Mouse (Mus musculus) WW6 (cell line): Measurements from ENCODE around the gene Heatr1.
"Not testable (repeated sequence)": the region's sequence is repeated elsewhere in the genome, so short reads cannot be mapped to it uniquely, and the experiment has no call there.

ENCODE experiments used
- DNase-seq: peaks from one replicate; pipeline ENCODE4 v3.0.0-alpha.2; 2013; ENCODE audit warnings: low read depth, low spot score

The Heatr1 gene

DNA sequence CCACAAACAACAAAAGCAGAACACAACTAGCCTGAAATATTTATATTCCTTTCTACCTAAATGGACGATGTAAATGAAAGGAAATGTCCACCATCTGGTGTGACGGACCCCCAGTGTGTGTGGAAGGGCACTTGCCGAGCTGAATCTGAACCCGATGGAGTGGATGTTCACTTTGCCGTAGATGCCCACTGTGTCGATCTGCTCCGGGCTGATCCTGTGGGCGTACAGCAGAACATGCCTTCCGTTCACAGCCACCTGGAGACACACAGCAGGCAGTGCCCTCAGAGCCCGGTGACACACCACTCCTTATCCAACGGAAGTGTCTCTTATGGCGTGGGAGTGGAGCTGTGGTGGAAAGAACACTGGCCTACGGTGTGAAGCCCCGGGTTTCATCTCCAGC lies 58.3 kb downstream of the Heatr1 start:
- DNase-seq: no peak

DNA sequence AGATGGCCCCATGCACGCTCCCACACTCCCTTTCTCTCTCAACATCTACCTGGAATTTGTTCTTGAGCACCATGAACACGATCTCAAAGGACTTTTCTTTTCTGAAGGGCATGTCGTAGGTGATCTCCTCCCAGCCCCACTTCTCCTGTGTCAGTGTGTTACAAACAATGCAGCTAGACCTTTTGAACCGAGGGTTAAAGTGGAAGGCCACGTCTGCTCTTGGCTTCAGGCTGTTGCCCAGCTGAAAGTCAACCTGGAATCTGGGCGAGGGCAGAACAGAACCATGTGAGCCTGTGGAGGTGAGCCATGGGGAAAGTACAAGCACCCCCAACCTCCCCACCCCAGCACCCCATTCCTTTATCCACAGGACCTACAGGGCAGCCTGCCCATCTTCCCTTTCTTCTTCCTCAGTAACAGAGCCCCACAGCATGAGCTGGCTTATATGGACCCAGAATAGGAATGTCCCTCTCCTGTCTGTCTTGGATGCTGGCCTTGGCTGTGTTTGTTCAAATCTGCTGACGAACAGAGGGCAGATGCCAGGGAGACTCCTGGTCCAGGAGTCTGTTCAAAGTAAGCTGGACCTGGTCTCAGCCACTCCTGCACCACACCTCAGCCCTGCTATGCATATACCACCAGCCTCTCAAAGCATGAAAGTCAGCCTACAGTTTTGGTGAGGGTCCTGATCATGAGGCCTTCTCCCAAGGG lies 60.0 kb downstream of the Heatr1 start:
- DNase-seq: no peak

DNA sequence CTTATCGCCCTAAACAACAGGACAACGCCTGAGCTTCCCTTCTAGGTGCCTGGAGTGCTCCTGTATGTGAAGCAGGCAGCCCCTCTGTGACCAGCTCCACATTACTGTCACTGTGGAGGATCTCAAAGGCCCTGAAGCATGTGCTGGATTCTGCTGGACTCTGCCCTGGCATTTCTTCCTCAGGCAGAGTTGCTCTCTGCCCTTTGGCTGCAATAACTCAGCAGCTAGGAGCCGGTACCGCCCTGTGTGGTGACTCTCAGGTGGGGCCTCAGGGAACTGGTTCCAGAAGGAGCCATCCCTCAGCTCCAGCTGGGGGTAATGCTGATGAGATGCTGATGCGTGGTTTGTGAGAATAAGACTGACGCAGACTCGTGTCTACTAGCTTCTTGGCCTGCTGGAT lies 61.9 kb downstream of the Heatr1 start:
- no peak for DNase-seq

DNA sequence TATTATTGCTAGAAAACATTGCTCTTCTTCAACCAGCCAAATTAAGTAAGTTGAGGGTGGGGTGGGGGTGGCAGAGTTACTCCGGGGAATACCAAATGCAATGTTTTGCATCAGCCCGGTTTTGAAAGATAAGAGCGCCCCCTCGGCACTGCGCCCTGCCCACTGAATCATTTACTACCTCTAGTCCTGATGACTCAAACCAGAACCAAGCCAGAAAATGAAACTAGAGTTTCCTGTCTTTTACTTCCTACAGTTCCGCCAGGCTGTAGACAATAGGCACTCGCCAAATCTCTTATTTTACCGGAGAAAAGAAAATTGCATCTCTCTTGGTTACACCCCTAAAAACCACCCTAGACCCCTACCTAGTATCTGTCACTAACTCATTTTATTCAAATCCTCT lies 65.6 kb downstream of the Heatr1 start:
- DNase-seq: no peak

DNA sequence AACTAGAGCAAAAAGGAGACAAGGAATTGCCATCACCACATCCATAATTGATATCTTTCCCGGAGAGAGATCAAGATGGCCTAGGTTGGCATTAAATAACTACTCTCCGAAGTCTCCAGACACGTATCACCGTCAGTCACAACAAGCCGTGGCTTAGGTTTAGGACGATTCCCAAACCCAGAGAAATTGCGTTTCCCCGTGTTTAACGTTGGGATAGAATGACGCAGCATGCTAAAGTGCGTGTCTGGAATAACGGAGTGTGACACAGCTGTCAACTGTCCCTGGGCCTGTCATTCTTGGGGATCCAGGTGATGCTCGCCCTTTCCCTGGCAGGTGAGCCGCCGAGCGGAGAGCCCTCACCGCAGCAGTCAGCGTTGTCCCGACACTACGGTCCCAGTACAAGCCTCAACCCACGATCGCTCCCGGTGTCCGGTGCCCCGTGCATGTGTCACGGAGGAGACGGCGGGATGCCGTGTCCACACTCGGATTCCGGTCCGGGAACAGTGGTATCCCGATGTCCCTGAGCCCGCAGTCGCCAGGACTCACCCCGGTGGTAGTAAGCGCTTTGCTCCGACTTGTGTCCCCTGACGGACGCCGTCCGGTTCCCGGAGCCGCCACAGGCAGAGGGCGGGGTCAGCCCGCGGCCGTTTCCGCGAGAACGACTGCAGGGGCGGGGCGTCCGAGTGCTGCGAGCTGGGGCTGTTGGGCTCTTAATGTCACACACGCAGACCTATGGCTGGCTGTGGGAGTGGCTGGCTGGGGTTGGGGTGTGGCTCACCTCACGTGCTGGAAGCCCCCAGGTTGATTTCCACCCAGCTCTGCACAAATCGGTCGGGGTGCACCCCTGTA lies 66.3 kb downstream of the Heatr1 start:
- DNase-seq: peak; percentile 52

DNA sequence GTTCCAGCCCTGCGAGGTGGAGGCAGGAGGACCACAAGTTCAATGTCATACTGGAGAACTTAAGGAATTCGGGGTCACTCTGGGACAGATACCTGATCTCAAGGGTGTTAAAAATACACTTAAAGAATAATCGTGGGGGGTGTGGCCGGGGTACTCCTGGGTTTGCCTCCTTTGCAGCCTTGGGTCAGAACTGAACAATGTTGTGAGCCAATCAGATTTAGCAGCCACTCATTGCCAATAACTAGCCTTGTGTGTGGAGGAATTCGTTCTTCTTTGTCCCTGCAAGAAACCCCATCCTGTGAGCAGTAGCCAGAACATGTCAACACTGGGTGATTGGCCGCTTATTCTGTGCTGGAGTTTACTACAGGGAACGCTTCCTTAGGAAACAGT lies 66.9 kb downstream of the Heatr1 start:
- DNase-seq: peak; percentile 28

DNA sequence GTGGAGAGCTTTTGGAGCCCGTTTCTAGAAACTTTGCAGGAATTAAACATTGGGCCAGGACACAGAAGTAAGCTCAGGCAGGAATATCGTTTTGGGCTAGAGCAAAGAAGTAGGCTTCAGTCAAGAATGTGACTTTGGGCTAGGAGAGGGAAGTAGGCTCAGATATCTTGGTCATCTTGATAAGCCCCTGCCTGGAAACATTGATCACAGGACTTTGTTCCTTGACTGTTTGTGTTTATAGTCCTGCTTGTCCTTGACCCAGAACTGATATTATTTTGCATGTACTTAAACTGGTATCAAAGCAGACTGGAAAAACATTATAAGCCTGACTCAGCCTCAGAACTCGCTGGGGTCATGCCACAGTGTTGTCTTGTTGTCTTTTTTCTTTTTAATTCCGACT lies 67.8 kb downstream of the Heatr1 start:
- DNase-seq: no peak

DNA sequence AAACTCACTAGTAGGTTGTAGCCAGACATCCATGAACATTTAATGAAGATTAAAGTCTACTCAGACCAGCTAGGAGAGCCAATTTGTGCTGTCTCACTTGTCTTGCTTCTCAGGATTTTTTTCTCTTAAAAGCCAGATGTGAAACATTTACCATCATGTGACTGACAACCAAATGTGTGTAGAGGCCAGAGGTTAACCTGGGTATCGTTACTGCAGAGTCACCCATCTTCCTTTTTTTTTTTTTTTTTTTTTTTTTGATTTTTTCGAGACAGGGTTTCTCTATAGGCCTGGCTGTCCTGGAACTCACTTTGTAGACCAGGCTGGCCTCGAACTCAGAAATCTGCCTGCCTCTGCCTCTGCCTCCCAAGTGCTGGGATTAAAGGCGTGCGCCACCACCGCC lies 69.3 kb downstream of the Heatr1 start:
- not testable (repeated sequence) for DNase-seq

DNA sequence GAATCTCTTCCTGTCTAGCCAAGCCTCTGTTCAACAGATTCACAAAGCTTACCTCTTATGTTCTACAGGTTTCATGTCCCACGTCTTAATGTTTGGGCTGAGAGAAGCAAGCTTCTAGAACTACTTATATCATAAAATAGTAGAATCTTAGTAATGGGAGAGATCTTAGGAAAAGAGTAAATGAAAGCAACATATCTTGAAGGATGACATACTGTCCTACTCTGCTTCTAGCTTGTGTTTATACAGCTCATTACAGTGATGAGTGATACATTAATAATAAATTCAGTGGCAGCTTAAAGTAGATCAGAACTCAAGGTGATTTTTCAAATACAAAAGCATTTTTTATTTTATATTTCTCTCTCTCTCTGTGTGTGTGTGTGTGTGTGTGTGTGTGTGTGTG lies 70.0 kb downstream of the Heatr1 start, which contains the start of gene Lgals8:
Lgals8 (minus strand) TSS at position 101 of the 400 bp plus-strand sequence.
- no peak for DNase-seq

DNA sequence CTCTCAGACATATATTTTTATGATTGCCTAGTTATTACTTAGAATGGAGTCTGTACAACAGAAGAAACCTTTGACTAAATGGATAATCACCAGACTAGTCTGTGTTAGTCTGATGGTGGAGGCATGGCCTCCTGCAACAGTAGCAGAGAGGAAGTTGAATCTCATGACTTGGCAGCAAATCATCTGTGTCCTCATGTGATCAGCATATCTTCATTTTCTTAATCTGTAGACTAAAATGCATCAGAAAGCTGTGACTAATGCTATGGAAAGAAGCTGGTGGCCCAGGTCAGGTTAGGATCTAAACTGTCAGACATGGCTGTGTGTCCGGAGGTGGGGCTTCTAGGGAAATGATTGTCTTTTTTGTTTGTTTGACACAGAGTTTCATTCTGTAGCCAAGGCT lies 73.7 kb downstream of the Heatr1 start:
- DNase-seq: no peak

DNA sequence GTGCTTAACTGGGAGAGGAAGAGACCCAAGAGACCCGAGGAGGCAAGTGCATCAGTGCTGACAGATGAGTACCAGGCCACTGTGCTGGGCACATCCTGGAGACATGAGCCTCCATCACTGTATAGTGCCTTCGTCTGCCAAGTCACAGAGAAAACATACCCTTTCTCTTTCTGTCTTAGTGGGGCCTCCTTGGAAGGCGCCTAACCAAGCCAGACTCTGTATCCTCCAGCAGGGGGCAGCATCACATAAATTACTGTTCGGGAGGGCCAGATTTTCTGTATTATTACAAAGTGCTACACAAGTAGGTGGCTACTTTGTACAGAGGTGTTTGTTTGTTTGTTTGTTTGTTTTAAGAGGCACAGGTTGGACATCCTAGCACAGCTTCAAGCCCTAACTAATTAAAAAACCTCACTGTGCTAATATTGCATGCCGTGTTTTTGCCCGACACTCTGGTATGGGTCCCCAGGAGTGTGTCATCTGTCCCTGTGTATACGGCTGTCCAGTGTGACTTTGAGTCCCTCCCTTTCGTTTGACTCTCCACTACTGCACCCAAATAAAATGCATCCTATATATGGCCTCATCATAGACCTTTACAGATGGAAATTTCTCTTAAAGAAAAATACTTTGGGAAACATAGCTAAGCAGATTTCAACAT lies 79.0 kb downstream of the Heatr1 start:
- DNase-seq: peak; percentile 28

DNA sequence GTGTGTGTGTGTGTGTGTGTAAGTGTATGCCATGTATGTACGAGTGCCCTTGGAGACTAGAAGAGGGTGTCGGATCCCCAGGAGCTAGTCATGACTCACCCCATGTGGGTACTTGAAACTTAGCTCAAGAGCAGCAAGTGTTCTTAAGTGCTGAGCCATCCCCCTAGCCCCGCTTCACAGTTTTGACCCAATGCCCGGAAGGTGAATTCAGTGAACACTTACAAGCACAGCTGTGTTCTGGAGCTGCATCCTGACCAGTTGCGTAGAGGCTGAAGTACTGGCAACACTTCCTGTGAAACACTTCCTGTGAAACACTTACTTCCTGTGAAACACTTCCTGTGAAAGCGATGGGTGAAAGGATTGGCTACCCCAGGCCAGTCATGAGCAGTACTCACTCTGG lies 80.4 kb downstream of the Heatr1 start:
- DNase-seq: no peak

DNA sequence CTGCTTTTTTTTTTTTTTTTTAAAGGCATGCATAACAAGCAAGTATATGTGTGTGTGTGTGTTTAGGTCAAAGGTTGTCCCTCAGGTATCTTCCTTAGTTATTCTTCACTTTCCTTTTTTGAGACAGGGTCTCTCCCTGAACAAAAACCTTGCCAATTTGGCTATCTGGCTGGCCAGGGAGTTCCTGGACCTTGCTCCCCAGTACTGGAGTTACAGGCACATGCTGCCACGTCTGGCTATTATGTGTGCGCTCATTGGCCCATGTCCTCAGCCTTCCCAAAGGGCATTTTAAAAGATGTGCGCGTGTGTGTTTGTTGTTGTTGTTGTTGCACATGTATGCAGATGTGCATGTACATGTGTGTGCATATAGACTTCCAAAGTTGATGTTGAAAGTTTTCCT lies 82.1 kb downstream of the Heatr1 start:
- DNase-seq: no peak

DNA sequence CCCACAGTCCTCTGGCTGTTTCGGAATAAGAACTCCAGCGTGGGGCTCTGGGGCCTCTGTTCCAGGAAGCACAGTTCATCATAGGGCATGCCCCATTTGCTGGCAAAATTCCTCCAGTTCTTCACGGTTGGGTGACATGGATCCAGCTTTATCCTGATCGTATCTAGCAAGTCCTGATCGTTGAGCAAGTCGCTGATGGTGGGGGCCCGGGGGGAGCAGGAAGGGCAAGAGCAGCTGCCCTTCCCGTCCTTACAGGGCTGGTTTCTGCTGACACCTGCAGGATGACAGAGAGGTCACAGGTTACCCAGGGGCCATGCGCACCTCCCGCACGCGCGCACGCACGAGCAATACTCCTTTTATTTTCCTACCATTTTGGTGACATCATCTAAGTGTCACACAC lies 83.5 kb downstream of the Heatr1 start:
- DNase-seq: no peak

DNA sequence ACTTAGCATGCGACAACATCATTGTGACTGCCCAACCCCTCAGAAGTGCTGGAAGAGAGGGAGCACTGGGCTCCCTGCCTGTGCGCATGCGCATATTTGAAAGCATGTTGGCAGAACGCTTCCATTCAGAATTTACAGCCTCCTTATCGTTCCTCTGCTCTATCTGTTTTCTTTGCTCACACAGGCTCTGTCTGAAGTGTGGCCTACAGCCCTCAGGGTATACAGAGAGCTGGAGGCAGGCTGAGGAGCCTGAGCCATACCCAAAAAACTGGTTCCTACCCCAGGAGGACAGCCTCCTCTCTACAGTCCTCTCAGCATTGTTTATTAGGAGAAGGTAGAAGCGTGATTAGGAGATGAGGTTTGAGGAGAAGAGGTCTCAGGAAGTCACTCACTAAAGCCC lies 85.0 kb downstream of the Heatr1 start:
- no peak for DNase-seq

DNA sequence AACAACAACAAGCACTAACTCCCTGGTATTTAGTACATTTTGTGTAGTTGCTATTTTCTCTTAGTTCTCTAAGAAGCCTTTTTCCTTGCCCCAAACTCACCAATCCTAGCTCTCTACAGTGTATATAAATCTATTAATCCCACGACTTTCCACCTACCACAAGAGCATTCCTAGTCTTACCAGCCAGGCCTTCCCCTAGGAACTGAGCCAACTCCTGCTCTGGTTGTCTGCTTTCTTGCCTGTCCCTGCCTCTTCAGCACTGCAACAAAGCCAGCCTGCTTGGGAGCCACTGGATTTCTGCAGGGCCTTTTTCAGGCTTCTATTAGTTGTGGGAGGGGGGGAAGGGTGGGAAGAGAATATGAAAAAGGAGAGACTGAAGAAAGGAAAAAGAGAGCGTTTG lies 90.4 kb downstream of the Heatr1 start:
- DNase-seq: no peak

DNA sequence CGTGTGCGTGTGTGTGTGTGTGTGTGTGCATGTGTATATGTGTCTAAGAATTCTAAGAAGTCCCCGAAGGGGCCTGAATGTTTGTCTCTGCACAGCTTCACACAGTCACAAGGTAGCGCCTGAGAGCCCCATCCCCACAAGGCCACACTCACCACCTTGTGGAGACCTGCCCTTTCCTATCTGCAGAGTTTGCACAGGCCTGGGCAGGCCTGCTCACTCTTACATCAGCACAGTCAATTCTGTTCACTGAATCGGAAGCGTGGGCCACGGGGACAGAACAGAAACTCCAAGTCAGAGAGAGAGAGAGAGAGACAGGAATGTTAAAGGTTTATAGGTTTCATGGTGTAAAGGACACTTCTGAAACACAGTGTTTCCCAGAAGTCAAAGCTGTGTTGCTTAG lies 90.8 kb downstream of the Heatr1 start:
- no peak for DNase-seq
